Mouse (Mus musculus) c-Kit-positive CD71-positive TER-119-negative erythroid progenitor cells, embryonic 14.5 days (primary cell): ENCODE data around the gene Adap1.
A peak's percentile ranks its signal among the peaks of the same experiment; 100 is the strongest.
"Not testable (repeated sequence)": the region's sequence is repeated elsewhere in the genome, so short reads cannot be mapped to it uniquely, and the experiment has no call there.

Experiments used
- DNase-seq: peaks from one replicate; pipeline ENCODE4 v3.0.0-alpha.2; 2013; ENCODE audit warnings: low read depth

Gene Adap1

DNA sequence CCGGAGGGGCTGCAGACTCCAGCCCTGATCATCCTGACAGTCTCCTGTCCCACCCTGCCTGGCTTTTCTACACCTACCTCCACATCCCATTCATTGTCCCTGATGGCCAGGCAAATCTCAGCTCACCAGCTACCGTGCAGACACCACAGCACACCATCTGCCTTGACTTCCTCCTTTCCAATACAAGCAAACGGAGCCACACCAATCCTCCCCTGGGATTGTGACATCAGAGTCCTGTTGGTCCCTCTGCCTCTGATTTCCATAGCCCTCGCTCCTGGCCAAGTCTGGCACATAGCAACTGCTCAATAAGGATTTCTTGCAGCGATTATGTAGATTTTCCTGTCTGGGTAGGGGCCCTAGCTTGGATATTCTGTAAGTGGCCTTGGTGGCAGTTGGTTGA lies 25.7 kb upstream of the Adap1 start, which contains the start of gene Cox19:
Gene Cox19 (minus strand): TSS at position 285 of the 400 bp plus-strand sequence.
- no peak for DNase-seq

DNA sequence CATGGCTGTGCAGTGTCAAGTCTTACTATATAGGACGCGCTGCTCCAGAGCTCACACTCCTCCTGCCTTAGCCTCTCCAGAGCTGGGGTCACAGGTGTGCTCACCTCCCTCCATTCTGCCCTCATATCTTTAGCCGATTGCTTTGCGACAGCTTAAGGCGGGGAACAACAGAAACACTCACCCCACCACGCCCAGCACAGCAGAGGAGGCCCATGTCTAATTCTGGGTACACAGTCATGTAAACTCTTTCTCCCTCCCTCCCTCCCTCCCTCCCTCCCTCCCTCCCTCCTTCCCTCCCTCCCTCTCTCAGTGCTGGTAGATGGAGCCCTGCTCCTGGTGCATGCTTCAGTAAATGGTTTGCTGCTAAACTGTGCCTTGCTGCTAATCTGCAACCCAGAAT lies 24.3 kb upstream of the Adap1 start:
- DNase-seq: peak; percentile 51

DNA sequence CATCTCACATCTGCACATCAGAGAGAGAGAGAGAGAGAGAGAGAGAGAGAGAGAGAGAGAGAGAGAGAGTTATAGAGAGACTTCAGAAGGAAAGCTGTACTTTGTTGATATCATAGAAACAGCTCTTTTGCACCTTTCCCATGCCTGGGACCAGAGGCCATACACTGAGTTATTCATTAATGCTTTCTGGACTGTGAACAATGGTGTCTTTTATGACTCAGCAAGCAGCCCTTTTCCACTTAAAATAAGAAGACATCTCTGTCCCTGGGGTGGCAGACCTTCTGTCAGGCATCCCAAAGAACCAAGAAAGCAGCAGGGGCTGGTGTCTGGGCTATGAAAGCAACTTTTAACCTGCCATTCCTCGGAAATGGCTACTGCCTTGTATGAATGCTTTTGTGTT lies 21.8 kb upstream of the Adap1 start:
- no peak for DNase-seq

DNA sequence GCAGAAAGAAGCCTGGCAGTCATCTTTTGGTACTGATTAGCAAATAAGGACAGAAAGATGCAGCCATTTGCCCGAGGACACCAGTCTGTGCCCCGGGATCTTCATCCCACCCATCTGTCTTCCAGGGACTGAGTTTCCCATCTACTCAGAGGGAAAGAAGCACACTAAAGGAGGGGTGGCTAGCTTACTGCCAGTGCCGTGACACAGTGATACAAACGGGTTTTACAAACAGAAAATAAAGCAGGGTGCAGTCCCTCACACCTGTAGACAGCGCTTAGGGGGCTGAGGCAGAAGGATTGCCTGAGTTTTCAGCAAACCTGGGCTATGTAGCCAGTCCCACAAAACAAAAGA lies 19.9 kb upstream of the Adap1 start:
- DNase-seq: no peak

DNA sequence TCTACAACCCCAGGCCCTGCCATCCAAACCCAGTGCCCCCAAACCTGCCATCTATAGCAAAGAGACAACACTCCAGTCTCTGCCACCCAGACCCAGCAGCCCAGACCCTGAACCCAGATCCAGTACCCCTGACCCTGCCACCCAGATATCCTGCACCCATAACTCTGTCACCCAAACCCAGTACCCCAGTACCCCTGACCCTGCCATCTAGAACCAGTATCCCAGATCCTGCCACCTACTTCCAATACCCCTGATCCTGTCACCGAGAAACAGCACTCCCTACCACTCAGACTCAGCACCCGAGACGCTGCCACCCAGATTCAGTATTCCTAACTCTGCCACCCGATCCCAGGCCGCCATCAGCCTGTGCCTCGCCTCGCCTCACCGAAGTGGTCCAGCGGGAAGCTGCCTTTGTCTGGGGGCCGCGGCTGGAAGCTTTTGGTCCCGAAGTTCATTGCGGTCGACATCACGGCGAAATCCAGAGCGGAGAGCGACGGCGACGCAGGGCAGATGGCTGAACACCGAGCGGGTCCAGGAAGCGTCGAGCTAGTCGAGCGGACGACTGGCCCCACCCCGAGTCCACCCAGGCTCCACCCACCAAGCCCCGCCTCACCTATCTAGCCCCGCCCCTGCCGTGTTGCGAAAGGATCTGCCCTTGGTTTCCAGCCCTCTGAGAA lies 19.4 kb upstream of the Adap1 start:
- DNase-seq: peak; percentile 89

DNA sequence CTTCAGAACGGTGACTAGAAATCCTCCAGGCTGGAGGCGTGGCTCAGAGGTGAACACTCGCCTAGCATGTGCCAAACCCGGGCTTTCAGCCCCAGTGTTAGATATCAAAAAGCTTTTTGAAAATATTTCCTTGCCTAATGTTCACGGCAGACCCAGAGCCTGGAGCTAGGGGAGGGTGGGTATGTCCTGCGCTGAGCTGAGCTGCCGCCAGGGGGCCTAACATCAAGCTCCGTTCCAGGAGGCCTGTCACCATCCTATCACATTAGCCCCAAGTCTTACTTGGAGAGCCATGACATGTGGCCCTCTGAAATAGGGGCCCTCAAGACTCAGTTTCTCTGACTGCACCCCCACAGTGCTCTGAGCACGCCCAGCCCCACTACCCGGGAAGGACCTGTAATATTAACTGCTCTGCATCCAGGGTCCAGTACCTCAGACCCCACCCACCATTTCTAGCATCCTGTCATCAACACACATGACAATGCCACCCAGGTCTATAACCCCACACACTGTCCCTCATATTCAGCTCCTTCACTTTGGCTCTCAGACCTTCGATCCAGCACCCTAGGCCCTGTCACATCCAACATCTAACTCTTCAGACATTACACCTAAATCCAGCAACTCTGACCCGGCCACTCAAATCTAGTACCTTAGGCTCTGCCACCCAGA lies 18.7 kb upstream of the Adap1 start:
- DNase-seq: peak; percentile 79

DNA sequence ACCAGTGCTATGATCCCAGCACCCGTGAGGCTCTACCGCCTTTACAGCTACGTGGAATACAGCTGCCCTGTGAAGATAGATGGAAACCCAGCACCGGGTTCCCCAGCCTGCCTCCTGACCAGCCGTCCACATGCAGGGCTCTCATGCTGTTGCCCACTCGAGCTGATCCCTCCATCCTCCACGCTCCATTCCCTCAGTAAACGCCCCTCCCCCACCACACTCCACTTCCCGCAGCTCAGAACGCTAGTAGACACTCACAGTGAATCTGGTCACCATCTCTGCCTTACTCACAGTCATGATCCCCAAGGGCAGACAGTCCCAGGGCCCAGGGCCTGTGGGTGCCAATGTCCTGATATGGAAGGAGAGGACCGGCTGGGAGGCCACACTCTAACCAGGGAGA lies 13.5 kb upstream of the Adap1 start:
- no peak for DNase-seq

DNA sequence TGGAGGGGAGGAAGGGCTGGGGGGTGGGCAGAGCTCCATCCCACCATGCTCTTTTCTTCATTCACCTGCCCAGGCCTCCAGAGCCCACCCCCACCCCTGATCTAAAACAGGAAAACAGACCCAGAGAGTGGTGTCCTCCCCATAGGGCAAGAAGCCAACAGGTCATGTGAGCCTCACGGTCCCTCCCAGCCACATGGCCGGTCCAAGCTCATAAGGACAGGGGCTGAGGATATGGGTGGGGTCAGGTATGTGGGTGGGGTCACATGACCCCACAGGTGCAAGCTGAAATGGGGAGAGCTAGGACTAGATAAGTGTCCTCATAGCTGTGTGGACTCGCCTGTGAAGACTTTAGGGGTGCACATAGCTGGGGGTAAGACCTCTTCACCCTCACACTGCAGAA lies 13.0 kb upstream of the Adap1 start:
- DNase-seq: no peak

DNA sequence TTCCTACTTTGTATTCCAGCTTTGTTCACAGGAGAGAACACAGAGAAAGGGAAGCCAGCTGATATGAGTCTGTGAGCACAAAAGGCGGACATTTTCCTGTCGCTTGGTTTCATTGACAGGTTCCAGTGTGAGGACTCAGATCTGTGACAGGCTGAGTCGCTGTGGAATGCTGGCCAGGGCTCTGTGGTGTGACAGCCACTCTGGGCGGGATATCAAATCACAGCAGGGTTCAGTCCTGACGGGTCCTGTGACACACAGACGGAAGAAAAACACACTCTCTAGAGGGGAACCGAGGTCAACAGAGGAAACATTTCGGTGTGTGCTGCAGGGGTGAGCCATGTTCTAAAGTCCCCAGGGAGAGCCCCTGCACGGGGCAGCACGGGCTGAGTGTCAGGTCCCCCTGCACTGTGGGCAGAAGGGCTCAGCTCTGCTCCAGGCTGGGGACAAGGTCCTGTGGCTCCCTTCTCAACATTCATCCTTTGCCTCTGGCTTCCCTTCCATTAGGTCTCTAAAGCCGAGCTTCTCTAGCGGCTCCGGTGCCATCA lies 12.5 kb upstream of the Adap1 start:
- no peak for DNase-seq

DNA sequence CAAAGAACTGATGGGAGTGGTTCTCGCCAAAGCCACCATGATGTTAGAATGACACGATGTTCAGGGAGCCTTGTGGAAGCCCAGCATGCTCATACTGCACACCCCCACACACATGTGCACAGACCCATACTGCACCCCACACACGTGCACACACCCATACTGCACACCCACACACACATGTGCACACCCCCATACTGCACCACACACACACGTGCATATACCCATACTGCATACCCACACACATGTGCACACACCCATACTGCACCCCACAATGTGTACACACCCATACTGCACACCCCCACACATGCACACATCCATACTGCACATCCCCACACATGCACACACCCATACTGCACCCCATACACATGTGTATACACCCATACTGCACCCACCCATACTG lies 10.2 kb upstream of the Adap1 start:
- no peak for DNase-seq

DNA sequence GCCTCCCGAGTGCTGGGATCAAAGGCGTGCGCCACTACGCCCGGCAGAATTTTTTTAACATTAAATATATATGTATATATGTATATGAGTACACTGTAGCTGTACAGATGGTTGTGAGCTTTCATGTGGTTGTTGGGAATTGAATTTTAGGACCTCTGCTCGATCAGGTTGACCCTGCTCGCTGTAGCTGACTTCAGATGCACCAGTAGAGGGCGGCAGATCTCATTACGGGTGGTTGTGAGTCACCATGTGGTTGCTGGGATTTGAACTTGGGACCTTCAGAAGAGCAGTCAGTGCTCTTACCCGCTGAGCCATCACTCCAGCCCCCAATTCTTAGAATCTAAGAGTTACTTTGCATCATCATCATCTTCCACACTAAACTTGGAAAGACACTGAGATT lies 9.0 kb upstream of the Adap1 start:
- not testable (repeated sequence) for DNase-seq

DNA sequence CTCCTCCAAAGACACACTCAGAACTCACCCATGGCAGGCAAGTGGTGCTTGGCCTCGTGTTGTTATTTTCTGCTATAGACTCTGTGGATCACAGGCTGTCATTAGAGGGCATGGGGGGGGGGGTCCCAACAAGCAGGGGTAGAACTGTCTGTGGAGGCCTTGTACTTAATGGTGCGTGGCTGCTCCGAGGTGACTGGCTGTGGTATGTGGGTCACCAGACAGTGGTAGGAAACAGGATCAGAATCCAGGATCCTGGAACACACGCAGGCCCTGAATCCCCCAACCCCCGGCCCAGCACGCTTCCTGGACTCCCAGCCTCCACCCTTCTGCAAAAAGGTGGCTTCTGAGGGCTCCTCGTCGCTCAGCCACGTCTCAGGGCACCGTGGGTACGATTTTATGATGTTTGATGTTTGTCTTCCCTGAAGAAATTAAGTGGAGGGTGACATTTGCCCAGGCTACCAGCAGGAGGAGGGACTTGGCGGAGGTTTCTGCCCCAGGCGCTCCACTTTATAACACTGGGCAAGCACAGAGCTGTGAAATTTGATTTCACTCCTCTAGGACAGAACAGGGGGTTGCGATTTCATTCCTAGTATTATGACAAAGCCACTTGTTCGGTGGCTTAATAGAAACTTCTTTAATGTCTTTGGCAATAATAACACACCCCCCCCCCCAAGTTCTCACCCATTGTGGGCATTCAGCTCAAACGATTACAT lies 8.0 kb upstream of the Adap1 start:
- DNase-seq: no peak

DNA sequence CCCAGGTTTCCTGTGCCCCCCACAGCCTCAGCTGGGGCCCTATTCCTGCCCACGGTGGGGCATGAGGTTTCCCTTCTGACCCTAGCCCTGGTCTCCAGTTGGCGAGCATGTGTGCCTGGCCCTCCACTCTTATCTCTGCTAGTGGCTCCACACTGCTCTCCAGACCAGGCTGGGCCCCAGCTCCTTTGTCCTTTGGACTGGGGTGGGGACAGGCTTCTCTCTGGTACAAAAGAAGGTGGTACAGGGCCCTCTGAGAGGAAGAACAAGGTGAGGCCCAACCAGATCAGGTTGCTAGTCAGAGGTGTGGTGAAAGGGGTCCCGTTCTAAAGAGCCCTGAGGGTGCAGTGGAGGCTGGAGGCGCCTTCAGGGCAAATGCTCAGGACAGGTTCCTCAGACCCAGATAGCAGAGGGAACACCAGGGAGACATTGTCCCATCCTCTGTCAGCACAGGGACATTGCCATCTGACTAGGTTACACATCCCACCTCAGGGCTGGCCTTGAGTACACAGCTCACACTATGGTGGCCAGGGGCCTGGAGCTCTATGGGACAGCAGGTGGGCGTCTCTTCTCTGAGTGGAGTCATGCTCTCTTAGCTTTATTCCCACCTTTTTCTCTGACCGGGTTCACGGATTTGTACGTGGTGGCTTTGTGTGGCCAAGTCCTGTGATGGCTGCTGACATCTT lies 7.3 kb upstream of the Adap1 start:
- no peak for DNase-seq

DNA sequence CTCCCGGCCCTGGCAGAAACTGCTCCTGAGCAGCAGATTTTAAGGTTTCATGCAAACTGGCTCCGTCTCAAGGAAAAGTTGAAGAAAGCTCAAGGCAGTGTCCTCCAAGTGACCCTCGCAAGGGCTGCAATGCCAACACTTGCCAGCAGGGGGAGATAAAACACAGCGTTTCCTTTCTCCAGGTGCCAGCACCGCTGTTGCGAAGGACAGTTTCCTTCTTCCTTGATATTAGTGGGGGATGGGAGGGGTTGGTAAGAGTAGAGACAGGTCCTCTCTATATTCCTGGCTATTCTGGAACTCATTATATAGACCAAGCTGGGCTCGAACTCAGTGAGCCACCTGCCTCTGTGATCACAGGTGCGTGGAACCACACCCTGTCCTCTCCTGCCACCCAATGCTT lies 6.3 kb upstream of the Adap1 start:
- peak; percentile 75 for DNase-seq

DNA sequence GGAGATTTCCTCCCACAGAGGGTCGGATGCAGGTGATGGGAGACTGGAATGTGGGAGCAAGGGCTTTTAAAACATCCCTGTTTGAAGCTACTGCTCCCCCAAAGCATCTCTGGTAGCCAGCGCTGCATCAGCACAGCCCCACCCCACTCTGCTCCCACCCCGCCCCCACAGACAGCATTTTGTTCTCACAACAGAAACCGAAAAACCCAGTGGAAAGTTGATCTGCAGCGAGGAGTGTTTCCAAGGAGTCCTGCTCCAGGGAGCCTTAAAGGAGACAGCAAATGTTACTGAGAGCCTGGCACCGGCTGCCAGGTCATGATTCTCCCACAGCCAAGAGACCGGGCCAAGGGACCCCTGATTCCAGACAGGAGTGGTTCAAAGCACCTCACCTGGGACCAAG lies 5.3 kb upstream of the Adap1 start:
- DNase-seq: no peak

DNA sequence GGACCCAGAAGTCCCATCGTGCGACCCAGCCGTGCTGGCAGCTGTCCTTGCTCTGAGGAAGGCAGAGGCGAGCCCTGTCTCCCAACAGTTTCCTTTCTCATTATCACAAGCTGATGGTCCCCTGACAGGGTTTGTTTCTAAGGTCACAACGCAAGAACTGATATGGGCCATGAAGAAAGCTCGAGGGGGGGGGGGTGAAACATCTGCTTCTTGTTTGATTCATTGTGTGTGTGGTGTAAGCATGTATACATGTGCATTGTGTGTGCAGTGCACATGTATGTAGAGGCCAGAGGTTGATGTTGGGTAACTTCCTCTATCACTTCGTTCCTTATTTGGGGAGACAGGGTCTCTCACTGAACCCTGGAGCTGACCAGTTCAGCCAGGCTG lies 2.2 kb upstream of the Adap1 start:
- DNase-seq: no peak

DNA sequence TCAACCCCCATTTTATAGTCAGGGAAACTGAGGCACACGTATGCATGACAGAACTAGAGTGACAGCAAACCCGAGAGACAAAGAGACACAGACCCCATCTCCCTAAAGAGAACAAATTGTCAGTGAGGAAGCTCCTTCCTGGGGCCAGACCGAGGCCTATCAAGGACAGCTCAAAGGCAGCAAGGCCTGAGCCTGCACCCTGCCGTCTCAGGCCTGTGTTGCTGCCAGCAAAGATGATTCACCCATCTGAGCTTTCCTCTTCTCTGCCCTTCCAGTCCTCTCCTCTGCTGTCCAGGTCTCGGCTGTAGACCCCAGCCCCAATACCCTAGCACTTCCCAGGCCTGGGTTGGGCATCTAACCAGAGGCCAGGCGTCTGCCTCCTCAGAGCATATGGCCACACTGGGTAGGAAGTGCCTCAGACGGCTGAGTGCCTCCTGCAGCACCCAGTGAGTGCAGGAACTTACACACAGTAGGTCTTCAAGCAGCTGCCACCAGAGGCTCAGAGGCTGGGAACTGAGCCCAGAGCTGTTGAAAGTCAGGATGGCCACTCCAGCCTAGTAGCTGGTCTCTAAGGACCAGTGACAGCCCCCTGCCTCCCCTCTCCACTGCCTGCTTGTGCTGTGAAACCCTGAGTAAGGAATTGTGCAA lies 1.7 kb upstream of the Adap1 start:
- DNase-seq: no peak

DNA sequence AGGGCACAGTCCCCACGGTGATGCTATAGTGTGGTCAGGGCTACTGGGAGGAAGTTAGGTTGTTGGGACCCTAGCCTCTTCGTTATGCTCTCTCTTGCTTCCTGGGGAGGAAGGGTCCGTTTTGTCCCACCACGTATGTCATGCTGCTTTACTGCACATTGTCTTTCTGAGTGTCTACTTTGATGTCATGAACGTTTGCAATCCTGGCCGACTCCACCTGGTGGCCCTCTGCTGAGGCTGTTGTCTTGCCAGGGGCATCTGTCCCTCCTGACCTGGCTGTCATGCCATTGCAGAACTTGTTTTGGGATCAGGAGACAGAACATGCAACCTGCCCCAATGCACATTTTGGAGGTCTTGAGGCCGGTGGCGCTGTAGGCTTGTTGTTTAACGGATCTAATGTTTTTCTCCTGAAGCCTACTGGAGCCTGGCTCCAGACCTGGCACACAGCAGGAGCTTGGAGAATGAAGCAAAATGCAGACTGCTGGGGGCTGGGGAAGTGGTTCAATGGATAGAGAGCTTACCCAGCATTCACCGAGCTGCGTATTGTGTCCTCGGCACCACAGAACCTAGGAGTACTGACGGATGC lies 782 bp upstream of the Adap1 start:
- DNase-seq: no peak

DNA sequence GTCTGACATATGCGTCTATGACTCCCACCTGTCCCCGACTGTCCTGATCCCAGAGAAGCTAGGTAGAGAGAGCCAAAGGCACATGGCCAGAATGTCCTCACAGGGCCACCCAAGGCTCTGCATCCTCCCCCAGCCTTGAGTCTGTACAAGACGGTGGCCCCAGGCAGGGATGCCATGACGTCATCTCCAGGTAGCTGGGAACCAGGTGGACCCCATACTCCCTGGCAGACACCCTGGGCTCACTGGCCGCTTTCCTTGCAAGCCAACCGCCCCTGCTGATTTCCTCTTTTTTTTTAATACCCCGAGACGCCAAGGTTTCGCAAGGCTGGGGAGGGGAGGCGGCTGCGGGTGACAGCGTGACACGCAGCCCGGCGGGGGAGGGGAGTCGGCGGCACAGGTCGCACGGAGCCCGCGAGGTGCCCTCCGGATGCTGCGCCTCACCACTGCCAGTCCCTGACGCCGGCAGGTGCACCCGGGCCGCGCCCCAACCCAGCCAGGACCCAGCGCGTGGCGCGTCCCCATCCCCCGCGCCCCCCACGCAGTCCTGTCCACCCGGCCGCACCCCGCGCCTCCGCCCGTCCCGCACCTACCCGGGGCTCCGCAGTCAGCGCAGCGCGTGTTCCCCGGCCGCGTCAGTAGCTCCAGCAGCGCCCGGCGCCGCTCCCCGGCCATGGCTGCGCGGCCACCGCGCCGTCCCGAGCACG lies 579 bp downstream of the Adap1 start:
- DNase-seq: no peak

DNA sequence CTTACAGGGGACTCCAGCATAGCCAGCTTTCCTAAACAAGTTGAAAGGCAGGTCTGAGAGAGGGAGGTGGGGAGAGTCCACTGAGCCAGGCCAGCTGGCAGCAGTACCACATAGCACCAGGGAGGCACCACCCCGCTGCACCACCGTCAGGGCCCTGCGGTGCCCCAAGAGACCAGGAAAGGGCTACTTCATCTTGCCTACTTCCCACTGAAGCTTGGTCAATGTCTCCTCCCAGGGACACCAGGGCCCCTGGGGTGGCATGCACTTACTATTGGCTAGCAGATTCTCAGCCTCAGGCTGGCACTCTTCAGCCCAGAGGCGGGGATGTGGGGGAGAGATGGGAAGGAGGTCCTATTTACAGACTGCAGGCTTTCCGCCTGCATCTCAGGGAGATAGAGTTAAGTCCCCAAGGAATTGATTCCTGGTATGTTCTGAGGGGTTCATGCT lies 1.4 kb downstream of the Adap1 start:
- DNase-seq: no peak
